ENCODE assay signal across 1 mouse cellular context in genomic region chr7:122251197-122252011, GRCm38 (mm10).
TF ChIP-seq lines count a peak whose summit lies in the region.

No protein-coding gene starts in this region.

TF ChIP-seq in CH12.LX, 34 proteins besides CTCF, POLR2A, EP300 and RAD21 (continued from another document):
- no peak for TF ChIP-seq KAT2A (IDR thresholded peaks at IDR 0.05; ENCODE audit: insufficient replicate concordance, low read length)
- TF ChIP-seq TBP (conservative IDR thresholded peaks at IDR 0.05; ENCODE audit: low read depth, low read length) = no peak
- no peak for TF ChIP-seq UBTF (IDR thresholded peaks at IDR 0.05; ENCODE audit: low read depth, low read length)
- TF ChIP-seq SIN3A (IDR thresholded peaks at IDR 0.05; ENCODE audit: low read length) = peak; percentile 57; the same call in 1 of the 2 replicates
- TF ChIP-seq USF1 (IDR thresholded peaks at IDR 0.05; ENCODE audit: low read depth, low read length) = no peak
- peak; percentile 51; the same call in 1 of the 2 replicates for TF ChIP-seq ELF1 (IDR thresholded peaks at IDR 0.05; ENCODE audit: low read depth, low read length)
- peak; percentile 88 for TF ChIP-seq SMC3 (IDR thresholded peaks at IDR 0.05; ENCODE audit: low read depth, low read length)
- TF ChIP-seq IRF4 (IDR thresholded peaks at IDR 0.05; ENCODE audit: low read depth, low read length) = peak; percentile 70
- no peak for TF ChIP-seq MXI1 (IDR thresholded peaks at IDR 0.05; ENCODE audit: low read depth, low read length)
- peak; percentile 59 for TF ChIP-seq NELFE (IDR thresholded peaks at IDR 0.05; ENCODE audit: low read depth, low read length)
- TF ChIP-seq ZNF384 (IDR thresholded peaks at IDR 0.05; ENCODE audit: low read depth, low read length) = no peak
- peak; percentile 60 for TF ChIP-seq JUND (conservative IDR thresholded peaks at IDR 0.05; ENCODE audit: low read depth, low read length)
- TF ChIP-seq JUN (IDR thresholded peaks at IDR 0.05; ENCODE audit: insufficient read depth, low read depth, low read length) = no peak
- no peak for TF ChIP-seq GABPA (IDR thresholded peaks at IDR 0.05; ENCODE audit: insufficient replicate concordance, low read depth, low read length)
